8 mouse cellular contexts compared by ENCODE assay signal in genomic region chr14:36937080-36937878, GRCm38 (mm10). TPM values are rescaled to one million over a fixed set of nuclear protein-coding genes. Genes with fewer than 3 reads are reported as not detected.
DNase-seq lines count a peak whose midpoint lies in the region; ATAC-seq lines count a peak whose summit lies in the region.

No protein-coding gene starts in this region.

- peak; percentile 61; the same call in 1 of the 2 replicates for ATAC-seq in intestine, embryonic 14.5 days (replicated peaks; ENCODE audit: low FRiP score, low TSS enrichment, low read depth)

- no peaks in the 10 kb centered on the region; the same call in 1 of the 2 replicates for H3K36me3 ChIP-seq in heart, embryonic 10.5 days
- H3K36me3 ChIP-seq in intestine, embryonic 14.5 days (ENCODE audit: control insufficient read depth, insufficient read depth, low read length), result peaks cover 19% of the 10 kb centered on the region
- peaks cover 23% of the 10 kb centered on the region for H3K36me3 ChIP-seq in midbrain, embryonic 10.5 days

- WGBS in heart, embryonic 10.5 days, result 71% methylated on average over 7 of the region's 7 CpGs
- WGBS in intestine, embryonic 14.5 days, result 70% methylated on average over 7 of the region's 7 CpGs
- 74% methylated on average over 7 of the region's 7 CpGs for WGBS in midbrain, embryonic 10.5 days

- no peak overlapping the region for H3K4me2 ChIP-seq in intestine, embryonic 14.5 days (ENCODE audit: low read length)

- H3K27ac ChIP-seq in heart, embryonic 10.5 days, result no peak overlapping the region
- no peak overlapping the region for H3K27ac ChIP-seq in intestine, embryonic 14.5 days (ENCODE audit: low read depth)
- H3K27ac ChIP-seq in midbrain, embryonic 10.5 days (replicated peaks), result no peak overlapping the region

- no peak overlapping the region for H3K4me3 ChIP-seq in heart, embryonic 10.5 days
- no peak overlapping the region for H3K4me3 ChIP-seq in intestine, embryonic 14.5 days (ENCODE audit: low read depth, low read length)
- no peak overlapping the region for H3K4me3 ChIP-seq in midbrain, embryonic 10.5 days

- peak; percentile 60 for DNase-seq in heart, adult 8-10 months (ENCODE audit: low spot score)
- no peak for DNase-seq in heart, embryonic 10.5 days (ENCODE audit: low spot score)
- peak; percentile 25 for DNase-seq in urinary bladder, postnatal 25 days (ENCODE audit: low spot score)
- DNase-seq in urinary bladder, adult 18-20 months (ENCODE audit: low spot score in 2 of 2), result no peak
- peak; percentile 32 for DNase-seq in embryo, embryonic 9.5 days (ENCODE audit: extremely low spot score)
- no peak for DNase-seq in intestine, embryonic 14.5 days (ENCODE audit: low spot score)
- peak; percentile 15 for DNase-seq in midbrain, embryonic 10.5 days (ENCODE audit: low spot score)
- peak; percentile 42 for DNase-seq in thymus, postnatal 4 days

- no peaks in the 10 kb centered on the region for H3K9me3 ChIP-seq in heart, embryonic 10.5 days
- H3K9me3 ChIP-seq in intestine, embryonic 14.5 days (ENCODE audit: control insufficient read depth, low read length), result no peaks in the 10 kb centered on the region
- no peaks in the 10 kb centered on the region for H3K9me3 ChIP-seq in midbrain, embryonic 10.5 days (replicated peaks)

- no peak overlapping the region for H3K9ac ChIP-seq in intestine, embryonic 14.5 days (ENCODE audit: low read length)

- no peaks in the 10 kb centered on the region for H3K4me1 ChIP-seq in heart, embryonic 10.5 days
- H3K4me1 ChIP-seq in intestine, embryonic 14.5 days (replicated peaks; ENCODE audit: control insufficient read depth, insufficient read depth, low read length), result no peaks in the 10 kb centered on the region
- no peaks in the 10 kb centered on the region for H3K4me1 ChIP-seq in midbrain, embryonic 10.5 days

- no peaks in the 10 kb centered on the region for H3K27me3 ChIP-seq in heart, embryonic 10.5 days (ENCODE audit: insufficient read depth, poor library complexity, severe bottlenecking)
- H3K27me3 ChIP-seq in intestine, embryonic 14.5 days (replicated peaks; ENCODE audit: control insufficient read depth, insufficient read depth, low read length), result no peaks in the 10 kb centered on the region
- no peaks in the 10 kb centered on the region for H3K27me3 ChIP-seq in midbrain, embryonic 10.5 days (ENCODE audit: low read depth, poor library complexity, severe bottlenecking)

RNA-seq across cellular contexts. Expression of gene Ccser2, which starts 31.3 kb away (rescaled TPM):
- 100 to 1,000 TPM; 111 to 141 (median 137) TPM for total RNA-seq in heart, adult 8-10 months (2022)
- 29.4 and 38.8 TPM in 2 replicates for polyA plus RNA-seq in heart, embryonic 10.5 days (2016; fragmentation: Nextera tagmentation; extraction: Ambion mirVana)
- polyA plus RNA-seq in intestine, embryonic 14.5 days (2014; fragmentation: Nextera tagmentation; extraction: Ambion mirVana), result 27.3 and 31.1 TPM in 2 replicates
- polyA plus RNA-seq in midbrain, embryonic 10.5 days (2016; fragmentation: Nextera tagmentation; extraction: Ambion mirVana), result 24.6 and 27.3 TPM in 2 replicates

Comparison
In these comparisons a context has a peak if more than half of its experiments do, and no peak if none do; other contexts are left out.
1. DNase-seq: peak in heart, adult 8-10 months (single experiment), urinary bladder, postnatal 25 days (single experiment), embryo, embryonic 9.5 days (single experiment), midbrain, embryonic 10.5 days (single experiment) and thymus, postnatal 4 days (single experiment); none in heart, embryonic 10.5 days (single experiment), urinary bladder, adult 18-20 months (0 of 2) and intestine, embryonic 14.5 days (single experiment).